Mouse (Mus musculus): ENCODE data around the gene Nexn.

DNA sequence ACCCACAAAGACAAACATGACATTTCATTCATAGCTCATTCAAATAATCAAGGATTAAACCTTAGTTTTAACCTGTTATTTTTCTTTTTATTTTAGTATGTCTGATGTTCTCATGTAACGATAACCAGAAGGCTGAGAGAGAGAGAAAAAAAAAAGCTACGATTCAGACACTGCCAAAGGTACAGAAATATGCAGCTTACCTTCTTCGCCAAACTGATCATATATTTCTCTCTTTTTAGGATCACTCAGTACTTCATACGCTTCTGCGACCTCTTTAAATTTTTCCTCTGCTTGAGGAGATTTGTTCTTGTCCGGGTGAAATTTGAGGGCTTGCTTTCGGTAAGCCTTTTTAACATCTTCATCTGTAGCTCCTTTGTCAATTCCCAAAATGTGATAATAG, 73.0 kb downstream of the Nexn start:
- TF ChIP-seq CTCF (IDR thresholded peaks at IDR 0.05; ENCODE audit: extremely low read depth, insufficient read depth, low read length) (no peak), POLR2A (IDR thresholded peaks at IDR 0.05; ENCODE audit: extremely low read depth, insufficient read depth, low read length) (no peak)
